Mouse (Mus musculus) G1E (cell line): Measurements from ENCODE around the gene Saal1.

Experiments
- CTCF ChIP-seq: IDR thresholded peaks from 2 replicates; pipeline ENCODE4 v1.5.1; 2012; ENCODE audit warnings: low read depth, low read length, inconsistent platforms, mixed read lengths
- GATA1 ChIP-seq: IDR thresholded peaks from 2 replicates; pipeline ENCODE4 v1.6.1; 2012; ENCODE audit warnings: borderline replicate concordance, low read length, inconsistent platforms, mixed read lengths
- GATA2 ChIP-seq: IDR thresholded peaks from 2 replicates; pipeline ENCODE4 v1.6.1; 2012; ENCODE audit warnings: low read depth, low read length, inconsistent platforms, borderline replicate concordance
- POLR2AphosphoS5 ChIP-seq: IDR thresholded peaks from 2 replicates; pipeline ENCODE4 v1.6.1; 2012; ENCODE audit warnings: low read depth, low read length, inconsistent platforms; ENCODE audit not compliant: insufficient replicate concordance
- TAL1 ChIP-seq: conservative IDR thresholded peaks from 2 replicates; pipeline ENCODE4 v1.6.1; 2012; ENCODE audit warnings: low read depth, low read length, inconsistent platforms, mixed read lengths

GRCm38 (mm10) chr7:46638889-46639691 is 71.4 kb downstream of the Saal1 start:
- TF ChIP-seq CTCF, result no peak
- no peak for TF ChIP-seq GATA1
- no peak for TF ChIP-seq POLR2AphosphoS5
- no peak for TF ChIP-seq GATA2
- no peak for TF ChIP-seq TAL1
